In genomic region chr13:12464844-12465243, GRCm38 (mm10) we compare ENCODE assay signal across 9 mouse cellular contexts. TPM values are rescaled to one million over a fixed set of nuclear protein-coding genes. Genes with fewer than 3 reads are reported as not detected.
DNase-seq lines count a peak whose midpoint lies in the region; ATAC-seq and TF ChIP-seq lines count a peak whose summit lies in the region.
"Had no signal": no experiment of that assay in that cellular context is flagged by ENCODE, and none has a peak within 500 bp of the region (broad histone marks: within the 10 kb centered on the region; RNA-seq: fewer than 3 reads in every experiment).

Lgals8 (minus strand) TSS chr13:12464944.

- WGBS in limb, embryonic 14.5 days: 76% methylated on average over 1 of the region's 1 CpGs
- 84% methylated on average over 1 of the region's 1 CpGs for WGBS in stomach, postnatal 0 days

- TF ChIP-seq CTCF in testis, adult 2 months (IDR thresholded peaks at IDR 0.05; ENCODE audit: control insufficient read depth, insufficient read depth, insufficient replicate concordance, low read depth, low read length): no peak
- TF ChIP-seq CTCF in stomach, postnatal 0 days (IDR thresholded peaks at IDR 0.05; ENCODE audit: low read depth): no peak

- no peak for ATAC-seq in erythroblast, adult 5-6 weeks (replicated peaks; ENCODE audit: low FRiP score, poor library complexity, severe bottlenecking)
- no peak for ATAC-seq in limb, embryonic 14.5 days (ENCODE audit: low FRiP score, low read depth)
- ATAC-seq in stomach, postnatal 0 days (ENCODE audit: low FRiP score, low TSS enrichment): no peak

- no peak for TF ChIP-seq POLR2A in testis, adult 2 months (IDR thresholded peaks at IDR 0.05; ENCODE audit: control insufficient read depth, low read depth, low read length)
- no peak for TF ChIP-seq POLR2A in limb, embryonic 14.5 days (IDR thresholded peaks at IDR 0.05; ENCODE audit: borderline replicate concordance, extremely low read depth, insufficient read depth, insufficient read length)

- no peak within 1 kb of the TSS for H3K4me2 ChIP-seq in limb, embryonic 14.5 days (replicated peaks; ENCODE audit: low read depth, low read length, severe bottlenecking)
- H3K4me2 ChIP-seq in stomach, postnatal 0 days (replicated peaks; ENCODE audit: low read depth): no peak within 1 kb of the TSS

- no peak within 1 kb of the TSS for H3K9ac ChIP-seq in limb, embryonic 14.5 days (ENCODE audit: low read depth, low read length, severe bottlenecking)
- H3K9ac ChIP-seq in stomach, postnatal 0 days (ENCODE audit: low read length): no peak within 1 kb of the TSS

- no peaks in the 10 kb centered on the region for H3K9me3 ChIP-seq in limb, embryonic 14.5 days (ENCODE audit: control insufficient read depth, low read length)
- H3K9me3 ChIP-seq in stomach, postnatal 0 days (ENCODE audit: control insufficient read depth, low read length): no peaks in the 10 kb centered on the region

- TF ChIP-seq EP300 in stomach, postnatal 0 days (optimal IDR thresholded peaks at IDR 0.05): no peak

- H3K27me3 ChIP-seq in testis, adult 2 months (ENCODE audit: control insufficient read depth, insufficient read depth, low read length): no peaks in the 10 kb centered on the region
- no peaks in the 10 kb centered on the region for H3K27me3 ChIP-seq in limb, embryonic 14.5 days (ENCODE audit: control insufficient read depth, insufficient read depth, low read length)
- H3K27me3 ChIP-seq in stomach, postnatal 0 days (ENCODE audit: control insufficient read depth, insufficient read depth, low read length): no peaks in the 10 kb centered on the region

- peak within 1 kb of the TSS; percentile 60 for H3K4me3 ChIP-seq in testis, adult 2 months (ENCODE audit: control insufficient read depth, low read depth, low read length)
- no peak within 1 kb of the TSS for H3K4me3 ChIP-seq in limb, embryonic 14.5 days (replicated peaks; ENCODE audit: low read length)
- no peak within 1 kb of the TSS for H3K4me3 ChIP-seq in stomach, postnatal 0 days (ENCODE audit: low read depth, low read length)
- H3K4me3 ChIP-seq: erythroblast, embryonic 14.5 days had no signal

- no peak within 1 kb of the TSS for H3K27ac ChIP-seq in testis, adult 2 months (ENCODE audit: control insufficient read depth, insufficient read depth, low read depth, low read length)
- H3K27ac ChIP-seq in limb, embryonic 14.5 days (replicated peaks; ENCODE audit: low read depth, low read length): no peak within 1 kb of the TSS
- H3K27ac ChIP-seq in stomach, postnatal 0 days (replicated peaks): no peak within 1 kb of the TSS

- no peak for DNase-seq in testis, postnatal 10 days (ENCODE audit: low spot score)
- no peak for DNase-seq in heart, postnatal 4 days
- no peak for DNase-seq in limb, embryonic 14.5 days (ENCODE audit: low spot score)
- no peak for DNase-seq in stomach, postnatal 0 days (ENCODE audit: low spot score)
- DNase-seq in right cerebral cortex, postnatal 25 days: no peak
- no peak for DNase-seq in yolk sac, embryonic 10.5 days (ENCODE audit: low spot score)

- H3K4me1 ChIP-seq in testis, adult 2 months (ENCODE audit: control insufficient read depth, insufficient read depth, low read length): no peaks in the 10 kb centered on the region; the same call in none of the 2 replicates
- 0 out of 2 replicates have a peak, but pooled peaks cover 3% of the 10 kb centered on the region for H3K4me1 ChIP-seq in limb, embryonic 14.5 days (ENCODE audit: control insufficient read depth, insufficient read depth, low read length)
- no peaks in the 10 kb centered on the region for H3K4me1 ChIP-seq in stomach, postnatal 0 days (replicated peaks; ENCODE audit: control insufficient read depth, insufficient read depth)

- H3K36me3 ChIP-seq in testis, adult 2 months (ENCODE audit: control insufficient read depth, insufficient read depth, low read length): no peaks in the 10 kb centered on the region
- H3K36me3 ChIP-seq in limb, embryonic 14.5 days (ENCODE audit: control insufficient read depth, insufficient read depth, low read length): no peaks in the 10 kb centered on the region
- no peaks in the 10 kb centered on the region for H3K36me3 ChIP-seq in stomach, postnatal 0 days (ENCODE audit: control insufficient read depth, insufficient read depth, low read length)

RNA-seq across cellular contexts. Expression of gene Lgals8, which starts in this region (rescaled TPM):
- 114 and 115 TPM in 2 replicates for polyA plus RNA-seq in testis, adult 2 months (2012; rRNA removed)
- total RNA-seq in erythroblast, adult 5-6 weeks (2015; ENCODE audit: low replicate concordance): 10.9 and 13.3 TPM in 2 replicates
- total RNA-seq in erythroblast, adult 5-6 weeks (2017; ENCODE audit: low replicate concordance): 11.7 and 15.3 TPM in 2 replicates
- 10 to 100 TPM; 28.0 to 32.3 TPM for total RNA-seq in heart, postnatal 4 days (2021)
- 27.5 and 29.1 TPM in 2 replicates for polyA plus RNA-seq in limb, embryonic 14.5 days (2012; rRNA removed)
- 19.9 and 21.6 TPM in 2 replicates for polyA plus RNA-seq in limb, embryonic 14.5 days (2014; fragmentation: Nextera tagmentation; extraction: Ambion mirVana)
- polyA plus RNA-seq in stomach, postnatal 0 days (2015; fragmentation: Nextera tagmentation; extraction: Ambion mirVana): 24.0 and 26.1 TPM in 2 replicates
